Mouse (Mus musculus): ENCODE data around the gene Ap3b1. TPM values are rescaled to one million over a fixed set of nuclear protein-coding genes. Genes with fewer than 3 reads are reported as not detected.

Ap3b1 gene
- polyA plus RNA-seq, 1 experiment from 2014 or later = 30.9 TPM

DNA sequence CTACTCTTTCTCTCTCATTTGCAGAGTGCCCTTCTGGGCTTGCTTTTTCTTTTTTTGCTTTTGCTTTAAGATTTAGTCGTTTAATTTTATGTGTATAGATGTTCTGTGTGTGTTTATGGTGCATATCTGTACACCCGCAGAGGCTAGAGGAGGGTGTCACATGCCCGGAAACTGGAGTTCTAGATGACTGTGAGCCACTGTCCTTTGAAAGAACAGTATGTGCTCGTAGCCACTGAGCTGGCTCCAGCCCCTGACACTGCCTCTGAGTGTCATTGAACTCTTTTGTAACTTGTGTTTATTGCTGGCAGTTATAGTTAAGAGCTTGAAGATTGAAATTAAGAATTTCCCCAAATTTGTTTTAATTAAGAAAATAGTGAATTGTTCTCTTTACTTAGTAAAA is 82.4 kb downstream of the Ap3b1 start:
- 53% methylated on average over 4 of the region's 4 CpGs for WGBS
- H3K9ac ChIP-seq (ENCODE audit: low read depth, low read length) = no peak overlapping the region
- no peak for TF ChIP-seq CTCF (IDR thresholded peaks at IDR 0.05; ENCODE audit: low read depth)
- peaks cover 12% of the 10 kb centered on the region; the same call in 1 of the 2 replicates for H3K36me3 ChIP-seq (ENCODE audit: control insufficient read depth, insufficient read depth)
- H3K4me1 ChIP-seq (replicated peaks; ENCODE audit: control insufficient read depth, insufficient read depth, low read length) = 0 out of 2 replicates have a peak, but pooled peaks cover 3% of the 10 kb centered on the region
- 0 out of 2 replicates have a peak, but pooled peaks have one; percentile 62 for ATAC-seq
- H3K27ac ChIP-seq (ENCODE audit: low read depth, low read length) = peak overlapping the region; percentile 24; the same call in 1 of the 2 replicates
- H3K4me2 ChIP-seq (replicated peaks; ENCODE audit: low read depth) = no peak overlapping the region
- H3K27me3 ChIP-seq (replicated peaks; ENCODE audit: control insufficient read depth, insufficient read depth, low read length) = no peaks in the 10 kb centered on the region
- no peak overlapping the region for H3K4me3 ChIP-seq (ENCODE audit: low read depth, low read length)
- H3K9me3 ChIP-seq (ENCODE audit: control insufficient read depth) = no peaks in the 10 kb centered on the region

DNA sequence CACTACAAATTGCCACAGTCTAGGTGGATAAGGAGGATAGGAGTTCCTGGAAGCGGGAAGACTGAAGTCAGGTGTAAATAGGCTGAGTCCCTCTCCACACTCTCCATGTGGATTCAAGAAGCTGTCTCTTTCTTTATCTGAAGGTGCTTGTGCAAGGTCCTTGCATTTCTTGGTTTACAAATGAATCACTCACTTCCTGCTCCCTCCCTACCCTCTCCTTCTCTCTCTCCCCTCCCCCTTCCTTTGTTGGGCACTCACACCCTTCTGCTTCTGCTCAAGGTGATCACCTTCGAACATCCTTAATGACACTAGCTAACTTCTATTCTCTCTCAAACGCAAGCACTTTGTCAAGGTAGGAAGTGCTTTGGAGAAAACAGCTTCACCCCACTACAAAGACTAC is 84.7 kb downstream of the Ap3b1 start:
- Histone ChIP-seq H3K36me3 (ENCODE audit: control insufficient read depth, insufficient read depth) (peaks cover 18% of the 10 kb centered on the region; the same call in 1 of the 2 replicates), H3K27me3 (replicated peaks; ENCODE audit: control insufficient read depth, insufficient read depth, low read length) (no peaks in the 10 kb centered on the region), H3K9ac (ENCODE audit: low read depth, low read length) (no peak overlapping the region), H3K4me2 (replicated peaks; ENCODE audit: low read depth) (no peak overlapping the region), H3K4me1 (replicated peaks; ENCODE audit: control insufficient read depth, insufficient read depth, low read length) (0 out of 2 replicates have a peak, but pooled peaks cover 3% of the 10 kb centered on the region), H3K9me3 (ENCODE audit: control insufficient read depth) (no peaks in the 10 kb centered on the region), H3K4me3 (ENCODE audit: low read depth, low read length) (no peak overlapping the region), H3K27ac (ENCODE audit: low read depth, low read length) (no peak overlapping the region)
- 31% methylated on average over 3 of the region's 3 CpGs for WGBS
- TF ChIP-seq CTCF (IDR thresholded peaks at IDR 0.05; ENCODE audit: low read depth) = no peak
- peak; percentile 50; the same call in 1 of the 2 replicates for ATAC-seq

DNA sequence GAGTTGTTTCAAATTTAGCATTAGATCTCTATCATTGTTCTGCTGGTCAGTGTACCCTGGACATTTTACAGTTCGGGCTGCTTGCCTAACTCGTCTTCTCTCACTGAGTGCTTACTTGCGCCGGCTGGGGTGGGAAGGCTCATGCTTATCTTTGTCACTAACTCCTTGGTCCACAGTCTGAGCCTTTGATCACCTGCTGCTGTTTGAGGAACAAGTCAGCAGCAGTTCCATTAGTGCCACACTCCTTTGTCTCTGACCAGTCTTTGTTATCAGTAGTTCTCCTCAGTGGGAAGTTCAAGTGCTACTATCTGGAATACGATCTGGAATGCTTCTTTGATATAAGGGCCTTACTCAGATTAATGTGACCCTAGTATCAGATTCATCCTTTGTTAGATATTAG is 86.3 kb downstream of the Ap3b1 start:
- Histone ChIP-seq H3K4me2 (replicated peaks; ENCODE audit: low read depth) (no peak overlapping the region), H3K27ac (ENCODE audit: low read depth, low read length) (no peak overlapping the region), H3K4me3 (ENCODE audit: low read depth, low read length) (no peak overlapping the region), H3K9me3 (ENCODE audit: control insufficient read depth) (no peaks in the 10 kb centered on the region), H3K27me3 (replicated peaks; ENCODE audit: control insufficient read depth, insufficient read depth, low read length) (no peaks in the 10 kb centered on the region), H3K4me1 (replicated peaks; ENCODE audit: control insufficient read depth, insufficient read depth, low read length) (0 out of 2 replicates have a peak, but pooled peaks cover 3% of the 10 kb centered on the region), H3K9ac (ENCODE audit: low read depth, low read length) (no peak overlapping the region), H3K36me3 (ENCODE audit: control insufficient read depth, insufficient read depth) (peaks cover 31% of the 10 kb centered on the region; the same call in 1 of the 2 replicates)
- ATAC-seq = 0 out of 2 replicates have a peak, but pooled peaks have one; percentile 29
- no peak for TF ChIP-seq CTCF (IDR thresholded peaks at IDR 0.05; ENCODE audit: low read depth)
- 30% methylated on average over 5 of the region's 5 CpGs for WGBS

DNA sequence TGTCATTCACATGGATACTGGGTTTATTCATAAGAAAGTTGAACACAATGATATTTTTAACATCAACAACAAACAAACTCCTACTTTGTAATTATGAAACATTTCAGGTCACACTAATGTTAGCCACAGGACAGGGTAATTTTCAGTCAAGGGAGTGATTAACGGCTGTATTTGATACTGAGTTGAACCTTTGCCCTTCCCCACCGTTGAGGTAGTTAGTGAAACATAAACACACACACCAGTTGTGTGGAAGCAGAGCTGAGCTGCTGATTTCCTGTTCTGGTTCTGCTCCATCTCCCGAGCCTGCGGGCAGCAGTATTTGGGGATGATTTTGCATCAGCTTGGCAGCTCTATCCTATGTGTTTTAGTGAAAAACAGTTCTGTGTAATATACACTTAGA is 88.2 kb downstream of the Ap3b1 start:
- Histone ChIP-seq H3K27me3 (replicated peaks; ENCODE audit: control insufficient read depth, insufficient read depth, low read length) (no peaks in the 10 kb centered on the region), H3K4me3 (ENCODE audit: low read depth, low read length) (no peak overlapping the region), H3K4me1 (replicated peaks; ENCODE audit: control insufficient read depth, insufficient read depth, low read length) (0 out of 2 replicates have a peak, but pooled peaks cover 3% of the 10 kb centered on the region), H3K9ac (ENCODE audit: low read depth, low read length) (no peak overlapping the region), H3K4me2 (replicated peaks; ENCODE audit: low read depth) (no peak overlapping the region), H3K9me3 (ENCODE audit: control insufficient read depth) (no peaks in the 10 kb centered on the region), H3K36me3 (ENCODE audit: control insufficient read depth, insufficient read depth) (peaks cover 32% of the 10 kb centered on the region; the same call in 1 of the 2 replicates), H3K27ac (ENCODE audit: low read depth, low read length) (no peak overlapping the region)
- ATAC-seq = no peak
- no peak for TF ChIP-seq CTCF (IDR thresholded peaks at IDR 0.05; ENCODE audit: low read depth)
- 16% methylated on average over 4 of the region's 4 CpGs for WGBS

DNA sequence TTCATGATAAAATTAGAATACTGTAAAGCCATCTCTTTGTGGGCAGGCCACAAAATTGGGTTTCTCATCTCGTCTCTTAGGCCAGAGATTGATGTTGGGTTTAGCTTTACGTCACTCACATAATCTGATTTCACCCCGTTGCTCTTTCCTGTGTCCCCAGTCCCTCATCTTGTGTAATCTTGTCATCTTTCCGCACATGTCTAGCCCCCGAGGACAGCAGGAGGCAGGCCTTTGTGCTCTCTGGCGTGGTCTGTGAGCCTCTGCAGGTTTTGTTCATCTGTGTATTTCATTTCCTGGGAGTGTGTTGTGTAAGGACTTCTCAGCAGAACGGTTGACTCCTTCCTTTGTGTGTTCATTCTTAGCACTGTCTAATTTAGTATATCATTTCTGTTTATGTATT is 90.8 kb downstream of the Ap3b1 start:
- Histone ChIP-seq H3K4me1 (replicated peaks; ENCODE audit: control insufficient read depth, insufficient read depth, low read length) (0 out of 2 replicates have a peak, but pooled peaks cover under 1% of the 10 kb centered on the region), H3K9me3 (ENCODE audit: control insufficient read depth) (no peaks in the 10 kb centered on the region), H3K4me2 (replicated peaks; ENCODE audit: low read depth) (no peak overlapping the region), H3K36me3 (ENCODE audit: control insufficient read depth, insufficient read depth) (peaks cover 33% of the 10 kb centered on the region; the same call in 1 of the 2 replicates), H3K27ac (ENCODE audit: low read depth, low read length) (no peak overlapping the region), H3K27me3 (replicated peaks; ENCODE audit: control insufficient read depth, insufficient read depth, low read length) (no peaks in the 10 kb centered on the region), H3K4me3 (ENCODE audit: low read depth, low read length) (no peak overlapping the region), H3K9ac (ENCODE audit: low read depth, low read length) (no peak overlapping the region)
- ATAC-seq = no peak
- TF ChIP-seq CTCF (IDR thresholded peaks at IDR 0.05; ENCODE audit: low read depth) = no peak
- 74% methylated on average over 7 of the region's 7 CpGs for WGBS

DNA sequence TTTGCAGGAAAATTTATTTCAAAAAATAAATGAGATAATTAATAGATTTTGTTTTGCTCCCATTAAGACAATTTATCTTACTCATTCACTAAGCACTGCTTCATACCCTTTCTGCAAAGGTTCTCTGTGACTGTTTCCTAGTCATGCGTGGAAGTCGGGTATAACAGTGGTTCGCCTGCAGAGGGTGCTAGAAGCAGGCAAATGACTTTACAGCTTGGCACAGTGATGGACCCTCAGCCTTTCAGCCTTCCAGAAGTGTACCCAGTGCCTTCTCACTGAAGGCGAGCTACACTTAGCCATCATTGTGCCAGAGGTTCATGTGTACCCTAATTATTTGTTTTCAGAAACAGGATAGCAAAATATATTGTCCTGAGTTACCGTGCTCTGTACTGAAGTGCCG is 92.5 kb downstream of the Ap3b1 start:
- no peaks in the 10 kb centered on the region for H3K27me3 ChIP-seq (replicated peaks; ENCODE audit: control insufficient read depth, insufficient read depth, low read length)
- TF ChIP-seq CTCF (IDR thresholded peaks at IDR 0.05; ENCODE audit: low read depth) = peak; percentile 76
- no peaks in the 10 kb centered on the region for H3K9me3 ChIP-seq (ENCODE audit: control insufficient read depth)
- H3K27ac ChIP-seq (ENCODE audit: low read depth, low read length) = no peak overlapping the region
- no peaks in the 10 kb centered on the region for H3K4me1 ChIP-seq (replicated peaks; ENCODE audit: control insufficient read depth, insufficient read depth, low read length)
- H3K36me3 ChIP-seq (ENCODE audit: control insufficient read depth, insufficient read depth) = peaks cover 49% of the 10 kb centered on the region
- H3K9ac ChIP-seq (ENCODE audit: low read depth, low read length) = no peak overlapping the region
- no peak overlapping the region for H3K4me2 ChIP-seq (replicated peaks; ENCODE audit: low read depth)
- ATAC-seq = no peak
- no peak overlapping the region for H3K4me3 ChIP-seq (ENCODE audit: low read depth, low read length)
- WGBS = 72% methylated on average over 6 of the region's 6 CpGs
